Mouse (Mus musculus): Measurements from ENCODE around the gene Tmem8b.

DNA sequence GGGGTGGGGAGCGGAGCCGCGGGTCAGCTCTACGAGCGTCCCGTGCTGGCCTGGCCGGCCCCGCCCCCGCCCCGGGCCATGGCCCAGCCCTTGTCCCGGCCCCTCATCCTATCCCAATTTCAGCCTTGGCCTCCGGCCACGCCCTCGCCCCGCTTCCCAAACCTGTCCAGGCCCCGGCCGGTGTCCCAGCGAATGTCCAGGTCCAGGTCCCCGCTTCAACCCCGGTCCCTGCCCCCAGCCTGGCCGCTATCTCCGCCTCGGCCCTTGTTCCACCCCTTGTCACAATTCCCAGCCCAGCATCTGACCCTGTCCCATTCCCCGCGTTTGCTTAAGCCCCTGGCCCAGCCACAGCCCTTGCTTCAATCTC is 640 bp downstream of the Tmem8b start:
- TF ChIP-seq CTCF (IDR thresholded peaks at IDR 0.05; ENCODE audit: low read depth, low read length) (no peak), POLR2A (IDR thresholded peaks at IDR 0.05; ENCODE audit: insufficient read depth, low read length) (no peak), EP300 (IDR thresholded peaks at IDR 0.05; ENCODE audit: insufficient read depth, low read depth, low read length) (no peak)

Measured in ES-Bruce4 (cell line).